Mouse (Mus musculus) retina, postnatal 1 day (tissue): ENCODE results near the gene Gm21970.
"Not testable (repeated sequence)": the region's sequence is repeated elsewhere in the genome, so short reads cannot be mapped to it uniquely, and the experiment has no call there.

Source experiments
- DNase-seq: peaks from one replicate; pipeline ENCODE4 v3.0.0-alpha.2; 2012

Gene Gm21970

GRCm38 (mm10) chr16:91404828-91405577, 13.5 kb downstream of the Gm21970 start:
- no peak for DNase-seq

DNA sequence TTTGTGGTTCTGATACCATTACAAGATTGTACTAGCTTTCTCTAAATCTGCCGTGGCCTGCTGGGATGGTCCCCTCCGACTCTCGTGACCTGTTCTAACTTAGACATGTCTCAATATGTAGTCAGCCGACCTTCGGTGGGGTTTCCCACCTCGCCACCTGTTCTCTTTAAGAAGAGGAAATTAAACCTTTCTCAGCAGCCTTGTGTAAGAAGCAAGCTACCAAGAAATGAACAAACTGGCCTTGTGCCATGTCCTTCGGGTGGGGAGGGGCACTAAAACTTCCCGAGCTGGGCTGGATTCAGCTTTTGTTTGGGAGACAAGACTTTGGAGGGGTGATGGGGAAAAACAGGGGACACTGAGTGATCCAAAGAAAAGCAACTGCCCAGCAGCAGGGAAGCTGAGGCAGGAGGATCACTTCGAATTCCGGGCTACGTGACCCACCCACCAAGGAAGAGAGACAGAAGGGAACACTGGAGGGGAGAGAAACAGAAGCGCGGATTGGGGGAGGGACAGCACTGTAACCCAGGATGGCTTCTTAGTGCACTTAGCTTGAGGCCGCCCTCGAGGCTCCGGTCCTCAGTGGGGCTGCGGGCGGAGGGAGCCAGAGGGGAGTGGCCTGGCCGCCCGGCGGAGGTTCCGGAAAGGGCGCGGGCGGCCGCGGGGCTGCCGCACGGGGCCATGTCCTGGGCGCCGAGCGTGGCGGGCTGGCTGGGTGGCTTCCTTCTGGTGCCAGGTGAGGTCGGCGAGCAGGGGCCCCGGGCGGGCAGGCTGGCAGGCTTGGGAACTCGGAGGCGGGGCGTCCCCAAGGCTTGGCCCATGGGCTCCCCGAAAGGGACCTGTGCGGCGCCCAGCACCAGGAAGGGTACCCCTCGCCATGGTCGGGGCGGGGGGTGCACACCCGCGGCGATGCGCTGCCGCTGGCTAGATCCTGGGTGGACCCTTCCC, 14.4 kb downstream of the Gm21970 start, which contains the start of gene Il10rb:
Gene Il10rb, plus strand, starts transcription at position 525 of the 945 bp plus-strand sequence.
- peak; percentile 74 for DNase-seq

- peak; percentile 52 for DNase-seq
These were observed 15.2 kb downstream of the Gm21970 start for GRCm38 (mm10) chr16:91406585-91407220.

- DNase-seq, result no peak
These were observed 21.8 kb downstream of the Gm21970 start for GRCm38 (mm10) chr16:91413102-91413844.

GRCm38 (mm10) chr16:91415391-91416189, 24.1 kb downstream of the Gm21970 start:
- no peak for DNase-seq

GRCm38 (mm10) chr16:91416357-91416756, 24.8 kb downstream of the Gm21970 start:
- DNase-seq, result no peak

- DNase-seq, result no peak
These were observed 25.4 kb downstream of the Gm21970 start for GRCm38 (mm10) chr16:91416938-91417337.

DNA sequence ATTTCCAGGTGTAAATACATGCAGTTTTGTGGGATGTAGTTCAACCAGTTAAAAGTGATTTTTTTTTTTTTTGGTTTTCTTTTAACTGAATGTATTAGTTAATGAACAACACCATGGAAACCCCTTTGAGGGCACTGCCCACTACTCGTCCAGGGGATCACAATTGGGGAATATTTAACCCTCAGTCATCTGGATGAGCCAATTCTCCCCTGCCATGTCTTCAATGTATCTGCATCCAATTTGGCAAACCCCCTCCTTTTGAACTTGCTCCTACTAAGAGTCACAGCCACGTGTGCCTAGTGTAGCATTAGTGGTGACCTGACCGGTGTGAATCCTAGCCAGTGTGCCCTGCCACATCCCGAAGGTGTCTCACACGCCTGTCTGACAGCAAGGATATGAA, 27.0 kb downstream of the Gm21970 start:
- no peak for DNase-seq

DNA sequence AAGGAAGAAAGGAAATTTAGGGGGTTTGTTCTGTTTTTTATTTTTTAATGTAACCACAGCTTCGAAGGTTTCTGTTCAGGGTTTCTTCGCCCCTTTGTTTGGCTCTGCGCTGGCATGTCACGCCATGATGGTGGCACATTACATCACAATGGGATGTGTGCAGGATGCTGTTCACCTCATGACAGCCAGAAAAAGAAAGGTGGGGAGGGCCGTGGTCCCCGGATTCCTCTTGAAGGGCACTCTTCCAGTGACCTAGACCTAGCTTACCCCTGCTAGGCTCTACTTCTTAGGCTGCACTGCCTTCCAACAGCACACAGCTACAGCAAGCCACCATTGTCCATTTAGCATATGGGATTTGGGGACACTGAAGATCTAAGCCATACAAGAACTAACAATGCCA, 34.3 kb downstream of the Gm21970 start:
- DNase-seq, result no peak

- no peak for DNase-seq
These were observed 35.1 kb downstream of the Gm21970 start for GRCm38 (mm10) chr16:91426586-91426985.

DNA sequence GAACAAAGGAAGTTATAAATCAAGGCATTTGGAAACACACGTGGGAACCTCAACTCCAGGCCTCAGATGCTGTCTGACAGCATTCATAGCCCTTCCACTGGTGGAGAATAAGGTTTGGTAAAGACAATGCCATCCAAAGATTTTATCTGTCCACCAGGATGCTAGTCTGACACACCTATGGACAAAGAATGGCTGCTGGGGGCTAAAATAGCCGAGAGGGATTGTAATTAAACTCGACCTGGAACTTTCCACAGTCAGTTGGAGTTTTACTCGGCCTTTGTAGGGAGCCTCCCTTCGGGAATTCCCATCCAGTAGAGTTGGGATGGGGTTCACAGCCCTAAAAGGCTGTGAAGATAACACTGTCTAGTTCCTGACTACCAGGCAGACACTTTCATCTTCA, 35.9 kb downstream of the Gm21970 start:
- no peak for DNase-seq

- DNase-seq, result no peak
These were observed 36.8 kb downstream of the Gm21970 start for GRCm38 (mm10) chr16:91428259-91428865.

GRCm38 (mm10) chr16:91432720-91433328, 41.3 kb downstream of the Gm21970 start:
- DNase-seq, result no peak

- no peak for DNase-seq
These were observed 41.9 kb downstream of the Gm21970 start for GRCm38 (mm10) chr16:91433329-91433933.

DNA sequence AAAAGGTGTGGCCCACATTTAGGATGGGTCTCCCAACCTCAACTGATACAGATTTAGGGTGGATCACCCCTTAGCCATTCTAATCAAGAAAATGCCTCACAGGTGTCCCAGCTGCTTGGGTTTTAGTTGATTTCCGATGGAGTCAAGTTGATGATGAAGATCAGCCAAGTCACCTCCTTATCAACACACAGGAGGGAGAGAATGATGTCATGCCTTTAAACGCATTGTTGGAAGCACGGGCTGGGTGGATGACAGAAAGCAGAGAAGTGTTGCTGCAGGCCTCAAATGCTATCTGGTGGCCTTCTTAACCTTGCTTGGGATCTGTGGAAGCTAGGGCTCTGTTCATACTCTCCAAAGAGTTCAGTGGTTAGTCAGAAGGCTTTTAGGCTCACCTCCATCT, 42.6 kb downstream of the Gm21970 start:
- DNase-seq, result no peak

GRCm38 (mm10) chr16:91438081-91438480, 46.6 kb downstream of the Gm21970 start:
- DNase-seq, result no peak

DNA sequence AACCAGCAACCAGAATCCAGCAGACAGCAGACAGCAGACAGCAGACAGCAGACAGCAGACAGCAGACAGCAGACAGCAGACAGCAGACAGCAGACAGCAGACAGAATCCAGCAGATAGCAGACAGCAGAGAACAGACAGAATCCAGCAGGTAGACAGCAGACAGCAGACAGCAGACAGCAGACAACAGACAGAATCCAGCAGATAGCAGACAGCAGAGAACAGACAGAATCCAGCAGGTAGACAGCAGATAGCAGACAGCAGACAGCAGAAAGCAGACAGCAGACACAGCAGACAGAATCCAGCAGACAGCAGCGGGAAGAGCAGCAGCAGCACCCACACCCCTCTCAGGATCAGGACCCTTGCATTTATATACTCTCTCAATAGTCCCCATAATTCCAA, 47.1 kb downstream of the Gm21970 start:
- DNase-seq, result not testable (repeated sequence)

DNA sequence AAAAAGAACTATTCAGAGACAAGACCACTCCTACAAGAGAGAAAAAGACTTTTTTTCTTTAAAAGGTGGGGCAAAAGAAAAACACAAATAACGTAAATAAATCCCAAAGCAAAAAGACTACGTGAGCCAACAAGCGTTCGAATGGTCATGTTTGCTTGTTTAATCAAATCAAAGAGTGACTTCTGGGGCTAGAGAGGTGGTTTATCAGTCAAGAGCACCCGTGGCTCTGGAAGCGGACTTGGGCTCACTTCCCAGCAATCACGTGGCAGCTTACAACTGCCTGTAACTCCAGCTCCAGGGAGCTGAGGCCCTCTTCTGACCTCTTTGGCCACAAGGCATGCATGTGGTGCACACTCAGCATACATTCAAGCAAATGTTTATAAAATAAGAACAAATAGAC, 49.8 kb downstream of the Gm21970 start:
- DNase-seq, result no peak

- DNase-seq, result no peak
These were observed 50.3 kb downstream of the Gm21970 start for GRCm38 (mm10) chr16:91441811-91442240.

DNA sequence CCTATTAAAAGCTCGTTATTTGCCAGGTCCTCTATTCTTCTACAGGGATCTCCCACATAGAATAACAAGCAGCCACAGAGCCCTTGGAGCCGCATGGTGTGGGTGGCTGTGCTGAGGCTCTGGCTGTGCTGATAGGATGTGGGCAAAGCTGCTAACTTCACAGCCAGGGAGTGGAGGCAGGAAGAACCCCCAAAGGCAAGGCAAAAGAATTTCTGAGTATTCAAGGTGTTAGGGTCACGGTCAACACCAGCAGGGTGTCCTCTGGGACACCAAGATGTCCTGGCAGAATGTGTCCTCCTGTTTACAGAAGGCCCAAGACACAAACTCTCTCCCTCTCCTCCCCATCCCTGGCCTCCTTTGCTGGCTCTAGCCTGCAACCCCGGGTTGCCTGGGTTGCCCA, 50.9 kb downstream of the Gm21970 start:
- no peak for DNase-seq
